Mouse (Mus musculus) frontal cortex, adult 2 months (tissue): ENCODE results near the gene Ror2. TPM values are rescaled to one million over a fixed set of nuclear protein-coding genes. Genes with fewer than 3 reads are reported as not detected.

Experiments used
- DNase-seq, 2 experiments: peaks; one replicate each; pipeline ENCODE4 v3.0.0; 2022; ENCODE audit warnings: low spot score in 1 of 2; ENCODE audit errors: extremely low spot score in 1 of 2
- polyA plus RNA-seq: library from polyadenylated mRNA; depleted of rRNA; stranded (reverse); fragments of >200 nt; gene quantifications from 2 replicates; pipeline ENCODE4 v1.2.3, GENCODE M21; 2012

The Ror2 gene
- polyA plus RNA-seq, 1 experiment, result 1.4 TPM

DNA sequence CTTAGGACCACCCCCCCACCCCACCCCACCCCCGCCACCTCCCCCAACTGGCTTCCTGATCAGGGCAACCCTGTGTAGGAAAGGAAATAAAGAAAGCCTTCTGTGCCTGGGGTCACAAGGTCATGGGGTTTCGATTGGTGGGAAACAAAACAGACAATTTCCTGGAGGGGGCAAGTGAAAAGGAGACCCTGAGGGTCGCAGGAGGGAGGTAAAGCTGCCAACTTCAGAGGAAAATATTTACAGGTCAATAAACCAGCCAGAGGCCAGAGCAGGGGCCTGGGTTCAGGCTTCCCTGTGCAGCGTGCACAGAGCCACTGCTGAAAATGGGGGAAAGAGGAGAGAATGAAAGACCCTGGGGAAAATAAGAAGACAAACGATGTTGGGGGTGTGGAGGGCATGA lies 142.8 kb downstream of the Ror2 start:
- no peak for DNase-seq

DNA sequence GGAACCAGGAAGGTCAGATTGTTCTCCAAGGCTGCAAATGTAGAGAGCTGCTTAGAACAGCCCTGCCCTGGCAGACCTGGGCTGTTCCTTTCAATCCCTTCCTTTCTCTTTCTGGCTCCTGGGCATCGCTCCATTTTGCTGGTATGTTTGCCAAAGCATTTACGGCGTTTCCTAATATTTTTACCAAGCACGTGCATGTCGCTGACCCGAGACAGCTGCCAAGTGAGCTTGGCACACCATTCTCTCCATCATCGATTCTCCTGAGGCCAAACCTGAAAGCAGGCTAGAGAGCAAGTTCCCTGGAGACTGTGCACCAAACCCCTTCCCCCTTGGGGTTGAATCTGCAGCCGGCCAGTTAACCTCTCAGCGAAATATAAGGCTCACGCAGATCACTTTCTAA lies 143.7 kb downstream of the Ror2 start:
- DNase-seq, result no peak

DNA sequence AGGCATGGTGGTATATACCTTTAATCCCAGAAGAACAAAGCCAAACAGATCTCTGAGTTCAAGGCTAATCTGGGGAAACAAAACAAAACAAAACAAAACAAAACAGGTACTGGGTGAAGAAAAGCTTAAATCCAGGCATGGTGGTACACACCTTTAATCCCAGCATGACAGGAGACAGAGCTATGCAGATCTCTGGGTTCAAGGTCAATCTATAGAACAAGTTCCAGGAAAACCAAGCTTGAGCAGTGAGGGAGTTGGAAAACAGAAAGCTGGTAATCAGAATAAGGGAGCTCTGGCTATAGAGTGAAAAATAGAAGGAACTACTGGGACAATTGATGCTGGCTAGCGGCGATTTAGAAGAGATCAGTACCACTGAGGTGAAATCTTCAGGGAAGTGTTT lies 145.6 kb downstream of the Ror2 start:
- DNase-seq, result no peak

DNA sequence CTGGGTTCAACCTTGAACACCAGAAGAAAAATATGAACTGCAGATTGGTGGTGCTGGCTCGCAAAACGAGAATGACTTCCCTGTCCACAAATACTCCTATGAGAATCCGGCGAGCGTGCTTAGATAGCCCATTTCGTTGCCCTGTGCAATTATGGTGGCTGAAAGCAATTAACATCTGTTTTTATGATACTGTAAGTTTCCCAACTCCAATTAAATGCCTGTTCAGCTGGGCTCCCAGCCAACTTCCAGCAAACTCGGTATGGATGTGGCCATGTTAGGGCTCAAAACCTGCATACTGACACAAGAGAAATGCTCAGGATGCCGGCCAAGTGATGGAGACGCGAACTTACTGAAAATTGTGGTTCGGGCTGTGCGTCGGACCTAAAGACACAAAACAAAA lies 155.4 kb downstream of the Ror2 start:
- no peak for DNase-seq

DNA sequence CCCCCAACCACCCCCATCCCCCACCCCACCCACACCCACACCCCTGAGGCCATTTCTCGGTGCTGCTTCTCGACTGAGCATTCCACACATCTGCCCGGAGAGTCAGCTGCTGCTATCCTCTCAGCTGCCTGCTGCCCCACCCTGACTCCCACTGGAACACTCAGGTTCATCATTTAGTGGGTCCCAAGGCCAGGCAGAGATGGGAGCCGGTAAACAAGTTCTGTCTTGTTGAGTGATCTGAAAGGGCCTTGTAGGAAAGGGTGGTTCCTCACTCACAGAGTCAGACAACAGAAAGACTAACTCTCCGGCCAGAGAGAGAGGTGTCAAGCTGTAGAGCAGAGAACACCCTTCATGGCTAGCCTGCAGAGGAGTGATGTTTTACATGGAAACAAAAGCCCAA lies 155.9 kb downstream of the Ror2 start:
- no peak for DNase-seq

DNA sequence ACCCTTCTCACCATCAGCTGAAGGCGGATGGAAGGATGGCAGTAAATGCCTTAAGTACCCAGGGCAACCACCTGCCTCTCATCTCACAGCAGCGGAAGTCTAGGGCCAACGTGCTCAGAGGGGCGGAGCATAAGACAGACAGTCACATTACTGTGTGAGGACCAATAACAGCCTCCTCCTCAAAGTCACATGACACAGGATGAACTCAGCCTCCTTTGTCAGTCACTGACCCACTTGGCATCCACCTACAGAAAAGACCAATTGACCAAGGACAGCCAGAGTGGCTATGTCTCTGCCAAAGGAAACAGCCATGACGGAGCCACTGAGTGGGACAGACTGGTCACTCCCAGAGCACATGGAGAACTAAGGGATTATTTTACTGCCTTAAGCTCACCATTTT lies 160.3 kb downstream of the Ror2 start:
- no peak for DNase-seq

DNA sequence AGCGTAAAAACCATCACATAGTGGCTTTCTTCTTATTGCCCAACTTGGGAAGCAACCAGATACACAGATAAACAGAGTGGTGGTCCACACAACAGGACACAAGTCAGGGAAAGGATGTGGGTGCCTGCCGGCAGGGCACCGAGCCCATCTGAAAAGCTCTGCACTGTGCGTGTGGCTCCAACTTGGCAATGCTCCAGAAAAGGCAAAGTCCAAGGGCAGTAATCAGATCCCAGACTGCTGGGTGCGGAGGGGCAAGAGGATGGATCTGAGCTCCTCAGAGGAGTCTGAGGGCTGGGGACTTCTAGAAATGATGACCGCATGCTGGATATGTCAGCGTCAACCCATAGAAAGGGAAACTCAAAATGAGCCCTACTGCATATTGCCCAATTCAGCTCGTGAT lies 163.8 kb downstream of the Ror2 start:
- DNase-seq, result no peak

DNA sequence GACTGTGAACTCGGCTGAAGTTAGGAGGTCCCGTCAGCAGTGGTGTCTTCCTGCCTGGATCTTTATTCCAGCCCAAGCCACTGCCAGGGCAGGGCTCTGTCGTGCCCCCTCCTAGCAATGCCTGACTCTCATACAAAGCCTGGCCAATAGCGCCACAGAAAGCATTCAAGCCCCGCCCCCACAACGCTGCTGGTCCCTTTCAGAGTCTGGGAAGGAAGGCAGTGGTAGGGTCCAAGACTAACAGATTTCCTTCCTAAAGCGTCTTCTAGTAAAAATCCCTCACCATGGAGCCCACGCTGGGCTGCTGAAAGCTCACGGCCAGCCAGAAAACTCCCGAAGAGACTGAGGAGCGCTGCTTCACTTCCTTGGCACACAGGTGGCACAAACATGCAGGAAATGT lies 165.0 kb downstream of the Ror2 start:
- DNase-seq, result no peak

DNA sequence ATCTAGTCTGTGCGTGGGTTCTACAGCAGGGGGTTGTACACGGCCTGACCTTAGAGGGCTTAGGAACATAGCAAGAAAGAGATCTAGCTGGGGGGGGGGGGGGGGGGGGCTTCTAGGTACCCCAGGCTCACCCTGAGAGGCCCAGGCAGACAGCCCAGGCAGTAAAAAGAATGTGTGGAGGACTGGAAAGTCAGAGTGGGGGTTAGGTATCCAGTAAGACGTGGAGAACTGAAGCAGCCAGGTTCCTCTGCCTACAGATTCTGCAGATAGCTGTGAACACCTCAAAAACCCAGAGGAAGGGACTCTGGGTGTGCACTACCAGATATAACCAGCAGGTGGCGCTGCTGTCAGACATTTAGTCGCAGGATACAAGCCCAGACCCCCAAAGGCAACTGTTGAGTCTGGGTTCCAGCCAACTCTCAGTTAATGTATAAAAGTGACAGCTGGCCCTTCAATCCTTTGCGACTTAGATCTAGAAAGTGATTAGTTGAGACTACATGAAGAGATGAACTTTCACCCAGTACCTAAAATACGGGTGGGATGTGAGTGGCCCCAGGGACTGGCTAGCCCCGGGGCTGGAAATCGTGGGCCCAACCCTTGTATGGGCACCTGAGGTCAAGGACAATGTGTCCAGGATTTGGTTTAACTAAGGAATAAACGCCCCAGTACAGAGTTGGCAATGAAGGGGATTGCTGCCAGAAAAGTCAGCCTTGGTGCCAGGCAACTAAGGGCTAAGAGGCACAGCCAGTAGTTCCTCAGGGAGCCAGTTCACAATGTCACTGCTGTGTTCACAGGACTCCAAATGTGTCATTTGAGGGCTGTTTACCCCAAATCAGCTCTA lies 166.1 kb downstream of the Ror2 start:
- DNase-seq, result peak; percentile 61 to 90

DNA sequence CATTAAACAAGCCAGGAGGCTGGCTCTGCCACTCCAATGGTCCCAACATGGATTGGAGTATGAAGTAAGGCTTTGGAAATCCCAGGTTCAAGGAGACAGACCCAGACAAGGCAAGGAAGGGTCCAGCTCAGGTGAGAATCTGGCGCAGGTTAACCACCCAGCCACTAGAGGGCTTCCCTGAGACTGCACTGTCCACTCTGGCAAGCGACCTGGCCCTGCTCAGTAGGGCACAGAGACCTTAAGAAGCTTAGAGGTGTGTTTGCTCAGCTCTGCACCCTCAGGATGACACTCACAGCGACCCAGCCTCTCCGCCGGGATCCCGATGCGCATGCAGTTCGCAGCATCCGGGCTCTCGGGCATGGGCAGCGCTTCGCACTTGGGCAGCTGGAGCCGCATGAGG lies 167.5 kb downstream of the Ror2 start:
- DNase-seq, result no peak

DNA sequence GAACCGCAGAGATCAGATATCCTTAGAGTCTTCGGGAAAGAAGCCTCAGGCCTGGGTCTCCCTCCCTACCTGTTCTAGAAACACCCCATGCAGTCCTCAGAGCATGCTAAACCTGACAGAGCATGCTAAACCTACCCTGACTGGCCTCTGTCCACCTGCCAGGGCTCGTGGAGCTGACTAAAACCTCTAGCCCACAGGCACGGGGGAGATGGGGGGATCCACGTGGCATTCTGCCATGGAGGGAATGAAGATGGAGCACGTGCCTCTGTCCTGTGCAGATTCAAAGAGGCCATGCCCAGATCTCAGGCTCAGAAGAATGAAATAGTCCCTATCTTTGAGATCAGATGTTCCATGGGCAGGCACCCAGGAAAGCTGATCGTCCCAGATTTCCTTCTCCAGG lies 168.0 kb downstream of the Ror2 start:
- no peak for DNase-seq

DNA sequence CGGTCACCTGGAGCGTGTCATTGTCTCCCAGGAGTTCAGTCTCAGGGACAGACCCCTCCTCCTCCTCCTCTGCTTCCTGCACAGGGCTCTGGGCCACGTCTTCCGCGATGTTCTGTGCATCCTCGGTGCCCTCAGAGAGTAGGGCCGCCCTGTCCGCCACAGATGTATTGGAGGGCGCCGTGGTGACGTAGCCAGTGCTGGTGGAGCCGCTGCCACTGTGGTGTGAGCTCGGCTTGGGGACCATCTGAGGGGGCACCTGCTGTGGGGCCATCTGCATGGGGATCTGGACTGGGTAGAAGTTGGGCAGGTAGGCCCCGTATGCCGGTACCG lies 175.7 kb downstream of the Ror2 start:
- DNase-seq, result no peak

DNA sequence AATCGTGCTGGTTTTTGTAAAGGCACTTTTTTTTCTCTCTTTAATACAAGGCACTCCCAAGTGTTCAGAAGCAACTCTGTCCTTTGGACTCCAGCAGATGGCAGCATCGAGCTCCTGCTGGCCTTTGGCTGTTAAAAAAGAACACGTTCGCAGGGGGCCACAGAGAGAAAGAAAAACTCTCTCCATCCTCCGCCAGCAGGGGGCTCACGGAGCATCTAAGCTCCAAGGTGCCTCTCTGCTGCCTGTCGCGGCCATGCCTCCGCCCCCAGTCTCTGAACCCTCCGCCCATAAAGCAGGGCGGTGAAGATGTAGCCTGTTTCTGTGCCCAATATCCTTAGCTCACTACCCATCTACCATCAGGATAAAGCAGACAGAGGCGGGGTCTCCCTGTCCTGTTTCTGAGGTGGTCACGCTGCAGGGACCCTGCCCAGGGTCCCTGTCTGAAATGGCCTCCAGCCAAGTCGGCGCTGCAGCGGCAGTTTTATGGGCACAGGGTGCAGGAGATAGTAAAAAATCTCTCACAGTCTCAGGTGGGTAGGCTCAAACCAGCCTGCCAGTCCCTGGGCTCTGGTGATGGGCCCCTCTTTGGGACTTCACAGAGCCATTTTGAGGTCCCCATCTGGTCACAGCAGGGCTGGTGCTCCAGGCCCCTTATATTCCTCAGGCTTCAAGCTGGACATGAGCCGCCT lies 176.2 kb downstream of the Ror2 start:
- DNase-seq, result peak; percentile 90 to 98

DNA sequence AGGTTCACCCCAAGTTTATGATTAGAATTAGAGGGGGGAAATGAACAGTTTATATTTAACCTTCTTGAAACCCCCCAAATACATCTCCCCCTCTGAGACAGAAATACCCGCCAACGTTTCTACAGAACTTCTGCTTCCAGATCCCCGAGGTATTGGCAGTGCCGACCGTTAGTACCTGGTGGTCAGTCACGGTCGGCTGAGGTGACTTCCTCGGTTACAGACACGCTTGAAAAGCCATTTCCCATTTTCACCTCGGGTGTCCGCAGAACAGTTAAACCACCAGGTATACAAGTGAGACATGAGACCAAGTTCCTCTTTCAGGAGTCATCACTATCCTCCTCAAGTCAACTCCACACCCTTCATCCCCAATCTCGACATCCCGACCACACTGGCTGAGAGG lies 179.2 kb downstream of the Ror2 start:
- no peak for DNase-seq

DNA sequence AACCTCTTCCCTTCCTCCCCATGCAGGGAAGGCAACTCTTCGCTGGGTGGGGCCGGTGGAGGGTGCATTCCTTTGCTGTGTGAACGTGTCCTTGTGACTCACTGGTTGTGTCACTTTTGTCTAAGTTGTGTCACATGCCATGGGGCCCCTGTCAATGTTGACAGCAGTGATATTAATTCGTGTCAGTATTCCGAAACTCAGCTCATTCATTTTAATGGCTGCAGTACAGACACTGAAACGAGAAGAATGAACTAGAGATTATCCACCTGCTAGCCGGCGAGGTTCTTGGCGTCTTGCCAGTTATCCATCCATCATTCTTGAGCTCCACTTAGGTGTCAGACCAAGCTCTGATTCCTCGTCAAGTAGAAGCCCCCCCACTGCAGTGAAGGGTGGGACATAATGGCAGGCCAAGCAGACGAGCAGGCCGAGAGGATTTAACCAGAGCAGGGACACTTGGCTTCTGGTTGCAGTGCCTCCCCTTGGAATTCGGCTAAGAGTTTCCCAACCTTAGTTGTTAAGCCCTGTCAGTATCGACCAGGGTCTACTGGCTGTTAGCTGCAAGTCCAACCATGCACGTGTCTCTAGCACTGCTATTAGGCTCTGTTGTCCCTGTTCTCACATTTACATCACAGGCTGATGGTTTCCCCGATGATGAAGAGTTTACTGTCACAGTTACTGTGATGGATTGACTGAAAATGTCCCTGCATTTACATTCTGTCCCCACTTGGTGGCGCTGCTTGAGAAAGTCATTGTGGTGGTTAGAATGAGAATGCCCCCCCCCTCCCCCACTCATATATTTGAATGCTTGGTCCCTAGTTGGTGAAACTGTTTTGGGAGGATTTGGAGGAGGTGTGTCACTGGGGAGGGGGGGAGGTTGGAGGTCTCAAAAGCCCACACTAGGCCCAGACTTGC lies 185.9 kb downstream of the Ror2 start:
- no peak for DNase-seq

DNA sequence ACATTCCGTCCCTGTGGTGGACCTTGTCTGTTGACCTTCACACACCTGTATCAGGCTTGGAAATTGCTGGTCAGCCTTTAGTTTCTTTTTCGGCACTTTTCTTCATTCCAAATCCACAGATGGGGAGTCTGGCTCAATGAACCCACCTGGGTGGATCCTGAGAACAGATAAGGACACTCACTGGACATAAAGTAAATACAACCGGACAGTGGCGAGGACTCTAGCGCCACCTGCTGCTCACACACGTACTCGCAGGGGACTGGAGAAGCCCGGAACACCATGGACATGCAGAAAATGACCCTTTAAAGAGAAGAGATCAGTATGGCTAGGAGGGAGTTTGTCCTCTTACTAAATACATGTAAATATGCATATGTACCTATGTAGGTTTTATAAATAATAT lies 189.3 kb downstream of the Ror2 start:
- DNase-seq, result peak in 1 of 2 experiments; percentile 86

DNA sequence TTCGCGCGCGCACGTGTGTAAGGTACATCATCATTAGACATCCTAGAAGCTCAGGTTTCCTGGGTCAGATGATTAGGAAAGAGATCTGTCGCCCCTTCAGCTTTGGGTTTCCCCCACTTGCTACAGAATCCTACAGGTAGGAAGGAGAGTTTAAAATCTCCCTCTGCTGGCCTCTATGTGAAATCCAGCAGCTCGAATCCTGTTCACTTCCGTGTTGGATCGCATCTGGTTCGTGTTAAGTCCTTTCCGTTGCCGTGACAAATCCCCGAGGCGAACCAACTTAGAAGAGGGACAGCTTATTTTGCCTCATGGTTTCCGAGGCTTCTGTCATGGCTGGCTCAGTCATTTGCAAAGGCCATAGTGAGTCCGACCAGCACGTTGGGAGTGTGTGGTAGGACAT lies 190.7 kb downstream of the Ror2 start:
- DNase-seq, result no peak

DNA sequence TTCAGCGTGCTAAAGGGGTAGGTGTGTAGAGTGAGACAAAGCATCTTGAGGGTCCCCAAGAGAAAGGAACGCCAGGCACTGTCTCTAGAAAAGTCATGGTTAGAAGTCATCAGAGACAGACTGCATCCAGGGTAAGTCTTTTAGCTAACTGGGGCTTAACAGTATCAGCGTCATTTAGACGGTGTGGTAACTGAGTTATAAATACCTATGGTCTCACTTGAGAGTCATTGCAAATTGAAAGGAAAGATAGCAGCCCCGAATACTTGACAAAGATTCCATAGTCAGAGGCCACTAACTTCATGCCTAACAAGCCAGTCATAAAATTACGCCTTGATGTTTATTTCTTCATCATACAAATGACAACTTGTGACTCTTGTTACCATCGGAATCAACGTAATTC lies 191.3 kb downstream of the Ror2 start:
- no peak for DNase-seq

DNA sequence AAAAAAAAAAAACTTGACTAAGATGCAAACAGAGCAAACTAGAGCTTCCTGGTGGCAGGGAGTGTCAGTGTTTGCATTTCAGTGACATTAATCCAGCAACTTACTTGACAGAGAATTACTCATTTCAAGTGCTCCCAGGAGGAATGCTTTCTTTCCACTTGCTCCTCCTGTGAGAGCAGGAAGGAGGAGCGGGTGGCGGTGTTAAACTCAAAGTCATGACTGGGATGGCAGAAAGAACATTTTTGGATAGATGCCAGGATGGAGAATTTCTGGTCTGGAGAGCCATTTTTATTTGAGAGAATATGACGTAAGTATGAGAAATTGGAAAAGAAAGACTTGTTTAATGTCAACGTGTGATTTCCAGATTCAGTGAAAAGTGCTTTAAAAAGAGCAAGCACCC lies 192.5 kb downstream of the Ror2 start:
- no peak for DNase-seq

DNA sequence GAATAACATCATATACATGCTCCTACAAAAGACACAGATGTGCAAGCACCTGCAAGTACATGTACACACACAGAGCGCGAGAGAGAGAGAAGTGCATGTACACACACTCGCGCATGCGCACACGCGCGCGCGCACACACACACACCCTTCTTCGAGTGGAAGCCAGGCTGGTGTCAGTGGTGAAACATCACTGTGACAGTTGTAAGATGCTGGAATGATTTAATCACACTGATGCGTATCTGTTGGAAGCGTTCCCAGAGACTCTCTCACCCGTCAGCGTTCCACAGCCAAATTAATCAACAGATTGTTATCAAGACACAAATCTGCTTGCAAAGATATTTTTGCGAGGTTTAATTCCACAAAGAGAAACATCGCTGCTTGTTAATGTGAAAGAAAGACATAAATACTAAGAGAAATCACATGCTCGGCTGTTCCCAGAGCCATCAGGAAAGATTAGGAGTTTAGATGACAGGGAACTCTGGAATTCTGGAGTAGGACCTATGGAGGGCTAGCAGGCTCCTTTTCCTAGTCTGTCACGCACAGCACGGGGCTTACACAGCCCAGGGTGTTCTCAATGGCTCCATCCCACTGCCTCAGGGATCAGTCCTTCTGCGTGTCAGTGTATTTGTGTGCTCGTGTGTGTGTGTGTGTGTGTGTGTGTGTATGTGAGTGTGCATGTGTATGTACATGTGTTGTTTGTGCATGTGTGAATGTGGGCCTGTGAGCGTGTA lies 199.2 kb downstream of the Ror2 start:
- DNase-seq, result peak in 1 of 2 experiments; percentile 32

DNA sequence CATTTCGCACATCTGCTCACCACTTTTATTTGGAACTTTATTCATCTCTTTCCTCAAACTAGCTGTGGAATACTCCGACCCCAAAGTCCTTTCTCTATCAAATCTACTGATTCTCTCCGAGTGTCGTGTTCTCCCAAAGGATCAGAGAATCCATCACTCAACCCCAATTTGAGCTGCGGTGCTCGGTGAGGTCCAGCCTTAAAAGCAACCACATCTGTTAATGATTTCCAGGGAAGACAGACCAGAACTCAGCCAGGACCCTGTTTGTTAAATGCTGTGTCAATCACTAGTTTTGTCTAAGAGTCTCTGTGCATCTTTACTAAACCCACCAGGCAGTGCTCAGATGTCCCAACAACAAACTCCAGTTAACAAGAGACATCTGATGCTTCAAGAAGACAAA lies 204.1 kb downstream of the Ror2 start:
- no peak for DNase-seq
